Mouse (Mus musculus): ENCODE data around the gene Lrriq1. TPM values are rescaled to one million over a fixed set of nuclear protein-coding genes. Genes with fewer than 3 reads are reported as not detected.

The Lrriq1 gene
- polyA plus RNA-seq, 1 experiment: not detected

- Histone ChIP-seq H3K4me3 (ENCODE audit: insufficient read depth, low read depth, low read length) (no peak overlapping the region), H3K4me1 (ENCODE audit: control insufficient read depth, insufficient read depth, insufficient read length, low read length) (no peaks in the 10 kb centered on the region), H3K27ac (replicated peaks; ENCODE audit: low read depth, low read length) (no peak overlapping the region)
Observed at GRCm38 (mm10) chr10:103046623-103047022, 189.5 kb downstream of the Lrriq1 start.

DNA sequence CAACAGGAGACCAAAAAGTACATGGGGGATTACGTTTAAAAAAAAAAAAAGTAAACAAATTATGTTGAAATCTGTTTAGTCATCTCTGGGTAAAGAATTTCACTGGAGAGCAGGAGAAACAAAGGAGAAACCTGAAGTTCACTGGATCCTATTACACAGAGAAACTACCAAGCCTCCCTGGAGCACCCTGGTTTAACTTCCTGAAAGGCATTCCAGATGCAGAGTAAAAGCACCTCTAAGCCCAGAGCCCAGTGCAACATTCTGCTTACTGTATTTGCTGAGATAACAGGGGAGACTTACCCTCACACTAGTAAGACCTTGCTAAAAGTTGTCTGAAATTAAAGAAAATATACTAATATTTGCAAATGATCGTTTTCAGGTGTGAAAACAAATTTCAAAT, 191.1 kb downstream of the Lrriq1 start:
- Histone ChIP-seq H3K4me3 (ENCODE audit: insufficient read depth, low read depth, low read length) (no peak overlapping the region), H3K27ac (replicated peaks; ENCODE audit: low read depth, low read length) (no peak overlapping the region), H3K4me1 (ENCODE audit: control insufficient read depth, insufficient read depth, insufficient read length, low read length) (no peaks in the 10 kb centered on the region)

GRCm38 (mm10) chr10:103035002-103035640, 201.0 kb downstream of the Lrriq1 start:
- Histone ChIP-seq H3K4me1 (ENCODE audit: control insufficient read depth, insufficient read depth, insufficient read length, low read length) (no peaks in the 10 kb centered on the region), H3K27ac (replicated peaks; ENCODE audit: low read depth, low read length) (no peak overlapping the region), H3K4me3 (ENCODE audit: insufficient read depth, low read depth, low read length) (no peak overlapping the region)

- H3K4me1 ChIP-seq (ENCODE audit: control insufficient read depth, insufficient read depth, insufficient read length, low read length): peaks cover 3% of the 10 kb centered on the region; the same call in 1 of the 2 replicates
- H3K4me3 ChIP-seq (ENCODE audit: insufficient read depth, low read depth, low read length): no peak overlapping the region
- H3K27ac ChIP-seq (replicated peaks; ENCODE audit: low read depth, low read length): no peak overlapping the region
Observed at GRCm38 (mm10) chr10:103030931-103031330, 205.2 kb downstream of the Lrriq1 start.

GRCm38 (mm10) chr10:103029730-103030490, 206.2 kb downstream of the Lrriq1 start, which contains the start of gene Alx1:
Gene Alx1, minus strand, starts transcription at chr10:103030215.
- Histone ChIP-seq H3K27ac (replicated peaks; ENCODE audit: low read depth, low read length) (no peak within 1 kb of the TSS), H3K4me3 (ENCODE audit: insufficient read depth, low read depth, low read length) (no peak within 1 kb of the TSS), H3K4me1 (ENCODE audit: control insufficient read depth, insufficient read depth, insufficient read length, low read length) (peaks cover 3% of the 10 kb centered on the region; the same call in 1 of the 2 replicates)

DNA sequence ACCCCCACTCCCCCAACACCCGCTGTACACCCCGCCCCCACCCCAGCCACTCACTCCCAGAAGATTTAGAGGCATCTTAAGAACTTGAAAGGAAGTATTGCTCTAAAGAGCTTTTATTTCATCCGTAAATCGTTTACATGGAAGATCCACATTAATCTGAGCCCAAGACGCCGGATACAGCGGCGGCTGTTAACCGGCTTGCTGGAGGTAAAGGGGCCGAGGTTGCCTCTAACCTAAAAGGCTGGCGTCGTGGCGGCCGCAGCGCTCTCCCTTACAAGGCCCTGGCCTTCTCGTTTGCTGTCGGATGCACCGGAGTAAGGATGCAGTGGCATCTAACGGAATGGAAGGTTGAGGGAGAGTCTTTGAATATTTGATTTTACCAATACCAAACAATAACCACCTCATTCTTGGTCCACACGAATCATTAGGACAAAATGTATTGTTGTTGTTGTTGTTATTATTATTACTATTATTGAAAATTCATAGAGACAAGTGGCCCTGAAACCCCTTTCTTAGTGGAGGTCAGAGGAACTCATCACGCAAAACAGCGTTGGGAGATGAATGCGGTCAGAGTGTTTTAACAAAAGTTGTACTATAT, 206.9 kb downstream of the Lrriq1 start:
- Histone ChIP-seq H3K4me1 (ENCODE audit: control insufficient read depth, insufficient read depth, insufficient read length, low read length) (peaks cover 3% of the 10 kb centered on the region; the same call in 1 of the 2 replicates), H3K27ac (replicated peaks; ENCODE audit: low read depth, low read length) (no peak overlapping the region), H3K4me3 (ENCODE audit: insufficient read depth, low read depth, low read length) (no peak overlapping the region)

GRCm38 (mm10) chr10:103028253-103029131, 207.6 kb downstream of the Lrriq1 start:
- Histone ChIP-seq H3K4me1 (ENCODE audit: control insufficient read depth, insufficient read depth, insufficient read length, low read length) (peaks cover 3% of the 10 kb centered on the region; the same call in 1 of the 2 replicates), H3K4me3 (ENCODE audit: insufficient read depth, low read depth, low read length) (peak overlapping the region; percentile 13; the same call in 1 of the 2 replicates), H3K27ac (replicated peaks; ENCODE audit: low read depth, low read length) (no peak overlapping the region)

- 0 out of 2 replicates have a peak overlapping the region, but pooled peaks have one; percentile 13 for H3K4me3 ChIP-seq (ENCODE audit: insufficient read depth, low read depth, low read length)
- H3K4me1 ChIP-seq (ENCODE audit: control insufficient read depth, insufficient read depth, insufficient read length, low read length): peaks cover 3% of the 10 kb centered on the region; the same call in 1 of the 2 replicates
- H3K27ac ChIP-seq (replicated peaks; ENCODE audit: low read depth, low read length): no peak overlapping the region
Observed at GRCm38 (mm10) chr10:103027931-103028252, 208.2 kb downstream of the Lrriq1 start.

GRCm38 (mm10) chr10:103027226-103027930, 208.7 kb downstream of the Lrriq1 start:
- Histone ChIP-seq H3K27ac (replicated peaks; ENCODE audit: low read depth, low read length) (no peak overlapping the region), H3K4me1 (ENCODE audit: control insufficient read depth, insufficient read depth, insufficient read length, low read length) (peaks cover 3% of the 10 kb centered on the region; the same call in 1 of the 2 replicates), H3K4me3 (ENCODE audit: insufficient read depth, low read depth, low read length) (no peak overlapping the region)

- Histone ChIP-seq H3K27ac (replicated peaks; ENCODE audit: low read depth, low read length) (no peak overlapping the region), H3K4me3 (ENCODE audit: insufficient read depth, low read depth, low read length) (no peak overlapping the region), H3K4me1 (ENCODE audit: control insufficient read depth, insufficient read depth, insufficient read length, low read length) (peaks cover 3% of the 10 kb centered on the region; the same call in 1 of the 2 replicates)
Observed at GRCm38 (mm10) chr10:103026636-103027225, 209.4 kb downstream of the Lrriq1 start.

GRCm38 (mm10) chr10:103002556-103002955, 233.6 kb downstream of the Lrriq1 start:
- no peak overlapping the region for H3K27ac ChIP-seq (replicated peaks; ENCODE audit: low read depth, low read length)
- H3K4me3 ChIP-seq (ENCODE audit: insufficient read depth, low read depth, low read length): no peak overlapping the region

DNA sequence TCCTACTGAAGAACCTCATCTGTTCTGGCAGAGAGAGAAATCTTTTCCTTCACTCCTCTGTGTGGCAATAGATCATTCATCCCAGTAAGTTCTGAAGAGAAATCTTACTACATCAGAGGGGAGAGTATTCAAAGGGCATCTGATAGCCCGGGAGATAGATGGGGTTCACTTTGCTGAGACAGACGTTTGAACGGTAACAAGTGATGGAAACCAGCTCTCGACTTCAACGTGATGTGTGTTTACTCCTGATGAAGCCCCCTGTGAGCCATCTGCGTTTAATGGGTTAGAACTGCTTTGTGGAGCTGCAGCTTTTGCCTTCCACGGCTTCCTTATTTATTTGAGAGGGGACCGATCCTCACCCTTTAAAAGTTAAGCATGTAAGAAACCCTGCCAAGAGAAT, 235.2 kb downstream of the Lrriq1 start:
- Histone ChIP-seq H3K27ac (replicated peaks; ENCODE audit: low read depth, low read length) (no peak overlapping the region), H3K4me3 (ENCODE audit: insufficient read depth, low read depth, low read length) (no peak overlapping the region), H3K4me1 (ENCODE audit: control insufficient read depth, insufficient read depth, insufficient read length, low read length) (no peaks in the 10 kb centered on the region)

More at GRCm38 (mm10) chr10:103002556-103002955, 233.6 kb downstream of the Lrriq1 start:
- no peaks in the 10 kb centered on the region for H3K4me1 ChIP-seq (ENCODE audit: control insufficient read depth, insufficient read depth, insufficient read length, low read length)

DNA sequence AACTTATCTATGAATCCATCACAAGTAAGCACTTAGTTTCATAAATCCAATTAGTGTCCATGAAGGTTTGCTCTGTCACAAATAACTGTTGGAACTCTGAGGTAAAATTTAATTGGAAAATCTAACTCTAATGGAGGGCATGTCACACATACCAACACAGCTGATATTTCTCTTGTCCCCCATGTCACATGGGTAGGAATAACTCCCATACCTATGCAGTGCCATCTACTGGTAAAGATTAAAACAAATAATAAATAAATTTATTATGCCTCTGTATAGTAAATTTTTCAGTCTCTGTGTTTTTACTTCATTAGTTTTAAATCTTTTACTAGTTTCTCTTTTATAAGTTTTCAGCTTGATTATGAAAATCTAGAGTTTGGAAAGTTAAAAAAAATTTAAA, 236.5 kb downstream of the Lrriq1 start:
- Histone ChIP-seq H3K4me3 (ENCODE audit: insufficient read depth, low read depth, low read length) (no peak overlapping the region), H3K27ac (replicated peaks; ENCODE audit: low read depth, low read length) (no peak overlapping the region), H3K4me1 (ENCODE audit: control insufficient read depth, insufficient read depth, insufficient read length, low read length) (no peaks in the 10 kb centered on the region)

Data from brown adipose tissue, adult 24 weeks (tissue).